Mouse (Mus musculus) left cerebral cortex, adult 8-10 months (tissue): ENCODE measurements around the gene Dnah9. TPM values are rescaled to one million over a fixed set of nuclear protein-coding genes. Genes with fewer than 3 reads are reported as not detected.

Source experiments
- DNase-seq, 2 experiments: peaks; one replicate each; pipeline ENCODE4 v3.0.0; 2022; ENCODE audit warnings: low spot score in 2 of 2
- total RNA-seq, 4 experiments: library from RNA; stranded (reverse); gene quantifications; 2 replicates each; pipeline ENCODE4 v1.2.4; 2022

Gene Dnah9
- total RNA-seq, 4 experiments from 2014 or later, result 2.3 to 3.1 (median 2.8) TPM

DNA sequence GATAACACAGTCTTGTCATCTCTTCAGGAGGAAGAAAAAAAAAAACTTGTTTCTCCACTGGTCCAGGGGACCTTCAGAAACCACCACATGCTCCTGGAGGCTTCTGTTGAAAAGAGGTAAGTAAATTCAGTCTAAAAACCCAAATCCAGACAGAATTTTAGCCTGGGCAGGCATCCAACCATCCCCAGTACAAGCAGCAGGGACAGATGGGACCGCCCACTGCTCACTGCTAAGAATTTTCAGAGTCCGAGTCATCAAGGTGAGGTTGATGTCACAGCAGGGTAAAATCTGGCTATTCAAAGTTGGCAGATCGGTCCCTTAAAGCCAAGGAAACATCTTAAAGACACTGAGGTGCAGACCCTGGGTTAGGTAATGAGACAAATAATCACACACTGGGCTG lies 366.5 kb downstream of the Dnah9 start:
- DNase-seq, result peak; percentile 44 to 89

- DNase-seq, result no peak
Observed at GRCm38 (mm10) chr11:65795896-65796295, 372.5 kb downstream of the Dnah9 start.

DNA sequence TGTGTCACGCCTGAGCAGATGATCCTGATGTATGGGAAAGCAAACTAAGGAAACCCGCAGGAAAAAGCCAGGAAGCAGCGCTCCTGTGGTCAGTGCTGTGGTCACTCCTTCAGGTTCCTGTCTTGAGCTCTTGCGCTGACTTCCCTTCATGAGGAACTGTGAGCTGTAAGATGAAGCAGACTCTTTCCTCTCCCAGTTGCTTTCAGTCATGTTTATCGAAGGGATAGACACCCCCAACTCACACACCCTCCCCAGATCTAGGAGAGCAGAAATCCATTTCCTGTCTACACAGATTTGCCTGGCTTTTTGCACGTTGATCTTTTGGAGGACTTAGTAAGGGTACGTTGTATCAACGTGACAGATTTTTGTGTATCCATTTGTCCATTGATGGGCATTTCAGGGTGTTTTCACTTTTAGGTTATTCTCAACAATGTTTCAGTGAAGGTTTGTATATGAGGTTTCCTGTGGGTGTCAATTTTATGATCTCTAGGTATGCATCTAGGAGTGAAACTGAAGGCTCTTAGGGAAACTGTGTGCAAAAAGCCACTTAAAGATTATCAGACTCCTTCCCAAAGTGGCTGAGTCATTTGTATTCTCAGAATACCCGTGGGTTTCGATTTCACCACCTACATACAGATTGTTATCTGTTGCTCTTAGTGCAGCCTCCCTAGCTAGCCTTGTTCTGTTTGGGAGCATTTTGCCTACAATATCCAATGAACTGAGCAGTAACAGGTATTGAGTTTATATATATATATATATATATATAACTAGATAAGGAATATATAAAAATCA lies 373.7 kb downstream of the Dnah9 start:
- DNase-seq, result no peak

DNA sequence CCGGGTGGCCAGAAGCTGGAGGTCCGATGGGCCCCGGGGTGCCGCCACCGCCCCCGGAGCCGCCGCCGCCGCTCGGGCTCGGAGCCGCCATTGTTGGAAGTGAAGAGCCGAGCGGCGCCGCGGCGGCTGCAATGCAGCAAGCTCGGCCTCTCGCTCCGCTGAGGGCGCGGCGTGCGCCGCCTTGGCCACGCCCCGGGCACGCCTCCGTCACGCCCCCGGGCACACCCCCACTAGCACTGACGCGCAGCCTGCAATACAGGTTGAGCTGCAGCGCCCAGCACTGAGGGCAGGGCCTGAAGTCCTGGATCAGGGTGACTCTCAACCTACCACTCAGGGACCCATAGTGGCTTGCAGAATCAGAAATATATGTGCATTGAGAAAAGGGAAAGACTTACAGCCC lies 380.2 kb downstream of the Dnah9 start, which contains the start of gene Map2k4:
TSS of gene Map2k4 (minus strand) at position 144 of the 400 bp plus-strand sequence.
- peak; percentile 75 to 85 for DNase-seq

DNA sequence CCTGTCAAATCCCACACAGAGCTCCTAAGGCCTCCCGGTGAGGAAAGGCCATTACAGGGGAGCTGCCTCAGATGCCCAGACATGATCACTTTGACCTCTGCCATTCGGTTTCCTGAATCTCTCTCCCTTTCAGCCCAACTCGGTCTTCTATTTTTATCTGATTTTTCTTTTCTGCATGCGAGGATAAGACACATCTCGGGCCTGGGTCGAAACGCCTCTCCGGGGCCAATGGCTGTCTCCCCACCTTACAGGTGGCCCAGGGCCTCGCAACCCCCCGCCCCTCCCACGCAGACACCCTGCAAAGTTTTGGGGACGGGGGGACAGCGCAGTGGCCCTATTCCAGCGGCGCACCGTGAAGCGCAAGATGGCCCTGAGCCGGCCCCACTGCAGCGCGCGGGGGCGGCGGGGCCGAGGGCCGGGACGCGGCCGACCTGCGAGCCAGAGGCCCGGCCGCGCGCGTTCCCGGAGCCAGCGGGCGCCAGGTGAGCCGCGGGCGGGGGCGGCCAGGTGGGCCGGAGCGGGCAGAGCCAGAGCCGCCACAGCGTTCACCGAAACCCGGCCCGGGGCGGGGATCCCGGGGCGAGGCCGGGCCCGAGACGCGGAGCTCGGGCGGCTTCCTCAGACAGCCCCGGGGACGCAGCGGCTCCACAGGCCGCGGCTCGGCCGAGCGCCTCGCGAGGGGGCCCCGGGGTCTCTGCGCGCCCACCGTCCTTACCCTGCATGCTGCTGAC lies 380.8 kb downstream of the Dnah9 start:
- DNase-seq, result peak in 1 of 2 experiments; percentile 25

- DNase-seq, result no peak
Observed at GRCm38 (mm10) chr11:65786160-65786559, 382.2 kb downstream of the Dnah9 start.

- DNase-seq, result no peak
Observed at GRCm38 (mm10) chr11:65781596-65781995, 386.8 kb downstream of the Dnah9 start.
